Mouse (Mus musculus) forebrain, embryonic 10.5 days (tissue): ENCODE measurements around the gene Gm13277. TPM values are rescaled to one million over a fixed set of nuclear protein-coding genes. Genes with fewer than 3 reads are reported as not detected.
"Not testable (repeated sequence)": the region's sequence is repeated elsewhere in the genome, so short reads cannot be mapped to it uniquely, and the experiment has no call there.

Source experiments
- DNase-seq: peaks from one replicate; pipeline ENCODE4 v3.0.0-alpha.2; 2017; ENCODE audit warnings: low spot score; ENCODE audit errors: extremely low spot score
- H3K27ac ChIP-seq: fragments of 300-500 bp; sonication (generic); 2 replicates; pipeline ENCODE4 v1.5.1; 2016; ENCODE audit warnings: mild to moderate bottlenecking
- H3K27me3 ChIP-seq: fragments of 300-500 bp; sonication (generic); 2 replicates; pipeline ENCODE4 v1.6.1; 2016; ENCODE audit warnings: mild to moderate bottlenecking; ENCODE audit not compliant: poor library complexity, severe bottlenecking
- H3K36me3 ChIP-seq: fragments of 300-500 bp; sonication (generic); replicated peaks from 2 replicates; pipeline ENCODE4 v1.6.1; 2016; ENCODE audit warnings: mild to moderate bottlenecking, moderate library complexity
- H3K4me1 ChIP-seq: fragments of 300-500 bp; sonication (generic); 2 replicates; pipeline ENCODE4 v1.6.1; 2016
- H3K4me3 ChIP-seq: fragments of 300-500 bp; sonication (generic); 2 replicates; pipeline ENCODE4 v1.5.1; 2016; ENCODE audit warnings: mild to moderate bottlenecking, moderate library complexity
- H3K9me3 ChIP-seq: fragments of 300-500 bp; sonication (generic); 2 replicates; pipeline ENCODE4 v1.6.1; 2016; ENCODE audit warnings: mild to moderate bottlenecking, moderate library complexity
- WGBS: fragments of 180-500 bp; shearing (Covaris S2); methylation state at CpG from one replicate; pipeline ENCODE4 v1.1.7; 2016; 5-methylcytosine and 5-hydroxymethylcytosine counted together
- polyA plus RNA-seq: library from polyadenylated mRNA; unstranded; fragments of >200 nt; fragmentation: Nextera tagmentation; extraction: Ambion mirVana; gene quantifications from 2 replicates; pipeline ENCODE4 v1.2.1, GENCODE M21; 2016

Gm13277 gene
- polyA plus RNA-seq: not detected in 2 replicates

GRCm38 (mm10) chr4:88788402-88788801 lies at the start of gene Gm13277:
Gm13277 (plus strand) TSS chr4:88788632.
- H3K36me3 ChIP-seq, H3K4me1 ChIP-seq, H3K27ac ChIP-seq, DNase-seq, H3K27me3 ChIP-seq, H3K4me3 ChIP-seq, H3K9me3 ChIP-seq: not testable (repeated sequence)
- 3% methylated on average over 4 of the region's 28 CpGs for WGBS

GRCm38 (mm10) chr4:88739036-88739435 lies 49.4 kb upstream of the Gm13277 start:
- no peak for DNase-seq
- no peak overlapping the region for H3K27ac ChIP-seq

GRCm38 (mm10) chr4:88741426-88741825 lies 47.0 kb upstream of the Gm13277 start:
- Histone ChIP-seq H3K36me3 (no peaks in the 10 kb centered on the region), H3K4me1 (peaks cover 8% of the 10 kb centered on the region), H3K27ac (no peak overlapping the region), H3K4me3 (no peak overlapping the region), H3K27me3 (no peaks in the 10 kb centered on the region), H3K9me3 (no peaks in the 10 kb centered on the region)
- 93% methylated on average over 4 of the region's 4 CpGs for WGBS
- DNase-seq: no peak

More at GRCm38 (mm10) chr4:88739036-88739435, 49.4 kb upstream of the Gm13277 start:
- whole genome bisulfite sequencing: 91% methylated on average over 6 of the region's 6 CpGs
- Histone ChIP-seq H3K4me1 (no peaks in the 10 kb centered on the region), H3K9me3 (no peaks in the 10 kb centered on the region), H3K36me3 (no peaks in the 10 kb centered on the region), H3K4me3 (no peak overlapping the region), H3K27me3 (no peaks in the 10 kb centered on the region)

- 86% methylated on average over 7 of the region's 7 CpGs for WGBS
- Histone ChIP-seq H3K9me3 (no peaks in the 10 kb centered on the region), H3K36me3 (no peaks in the 10 kb centered on the region), H3K27me3 (no peaks in the 10 kb centered on the region), H3K4me3 (no peak overlapping the region), H3K4me1 (peaks cover 8% of the 10 kb centered on the region), H3K27ac (no peak overlapping the region)
- DNase-seq: no peak
Observed at GRCm38 (mm10) chr4:88742771-88743371, 45.6 kb upstream of the Gm13277 start.

- Histone ChIP-seq H3K27ac (no peak overlapping the region), H3K36me3 (no peaks in the 10 kb centered on the region), H3K27me3 (no peaks in the 10 kb centered on the region), H3K4me3 (no peak overlapping the region), H3K9me3 (no peaks in the 10 kb centered on the region), H3K4me1 (peaks cover 8% of the 10 kb centered on the region)
- DNase-seq: no peak
- 77% methylated on average over 3 of the region's 3 CpGs for WGBS
Observed at GRCm38 (mm10) chr4:88744207-88744606, 44.2 kb upstream of the Gm13277 start.

GRCm38 (mm10) chr4:88749926-88750325 lies 38.5 kb upstream of the Gm13277 start:
- H3K36me3 ChIP-seq: no peaks in the 10 kb centered on the region
- no peak for DNase-seq
- H3K9me3 ChIP-seq: no peaks in the 10 kb centered on the region
- WGBS: 57% methylated on average over 6 of the region's 6 CpGs
- no peak overlapping the region for H3K27ac ChIP-seq
- peaks cover 12% of the 10 kb centered on the region for H3K4me1 ChIP-seq
- H3K4me3 ChIP-seq: no peak overlapping the region
- no peaks in the 10 kb centered on the region for H3K27me3 ChIP-seq

- not testable (repeated sequence) for H3K27ac ChIP-seq, H3K4me3 ChIP-seq, H3K36me3 ChIP-seq, DNase-seq, H3K9me3 ChIP-seq, H3K27me3 ChIP-seq, H3K4me1 ChIP-seq
- 65% methylated on average over 15 of the region's 15 CpGs for WGBS
Observed at GRCm38 (mm10) chr4:88754818-88755340, 33.6 kb upstream of the Gm13277 start, which contains the start of gene Gm13271. Gm13271 (plus strand) TSS chr4:88754868.

- peak overlapping the region; percentile 85 for H3K27ac ChIP-seq
- H3K4me1 ChIP-seq, H3K27me3 ChIP-seq, H3K36me3 ChIP-seq, H3K9me3 ChIP-seq: not testable (repeated sequence)
- peak overlapping the region; percentile 62 for H3K4me3 ChIP-seq
- 14% methylated on average over 29 of the region's 31 CpGs for WGBS
- peak; percentile 46 for DNase-seq
Observed at GRCm38 (mm10) chr4:88756581-88757513, 31.6 kb upstream of the Gm13277 start.

- H3K4me1 ChIP-seq, H3K27me3 ChIP-seq, H3K36me3 ChIP-seq, H3K9me3 ChIP-seq: not testable (repeated sequence)
- DNase-seq: peak; percentile 82
- 0% methylated on average over 18 of the region's 21 CpGs for WGBS
- H3K4me3 ChIP-seq: peak overlapping the region; percentile 62
- H3K27ac ChIP-seq: peak overlapping the region; percentile 85
Observed at GRCm38 (mm10) chr4:88757628-88758031, 30.8 kb upstream of the Gm13277 start.

- H3K27me3 ChIP-seq, H3K27ac ChIP-seq, H3K36me3 ChIP-seq, H3K4me3 ChIP-seq, DNase-seq, H3K9me3 ChIP-seq: not testable (repeated sequence)
- 88% methylated on average over 9 of the region's 9 CpGs for WGBS
- H3K4me1 ChIP-seq: peaks cover 10% of the 10 kb centered on the region
Observed at GRCm38 (mm10) chr4:88758751-88759150, 29.7 kb upstream of the Gm13277 start.

- not testable (repeated sequence) for H3K9me3 ChIP-seq, H3K27me3 ChIP-seq, DNase-seq, H3K36me3 ChIP-seq
- H3K4me1 ChIP-seq: peaks cover 10% of the 10 kb centered on the region
- H3K27ac ChIP-seq: peak within 1 kb of the TSS; percentile 66; the same call in 1 of the 2 replicates
- peak within 1 kb of the TSS; percentile 44 for H3K4me3 ChIP-seq
- 27% methylated on average over 11 of the region's 14 CpGs for WGBS
Observed at GRCm38 (mm10) chr4:88759610-88760268, 28.7 kb upstream of the Gm13277 start, which contains the start of gene Gm13283. Gm13283 (plus strand) TSS chr4:88760119.

- peaks cover 10% of the 10 kb centered on the region for H3K4me1 ChIP-seq
- peak; percentile 64 for DNase-seq
- under 1% methylated on average over 27 of the region's 28 CpGs for WGBS
- not testable (repeated sequence) for H3K9me3 ChIP-seq, H3K27me3 ChIP-seq, H3K36me3 ChIP-seq
- peak overlapping the region; percentile 44 for H3K4me3 ChIP-seq
- H3K27ac ChIP-seq: peak overlapping the region; percentile 66; the same call in 1 of the 2 replicates
Observed at GRCm38 (mm10) chr4:88760431-88760830, 28.0 kb upstream of the Gm13277 start.
